Comparison of ENCODE assay signal across 9 mouse cellular contexts in genomic region chr1:170064083-170064494, GRCm38 (mm10). TPM values are rescaled to one million over a fixed set of nuclear protein-coding genes. Genes with fewer than 3 reads are reported as not detected.
A peak's percentile ranks its signal among the peaks of the same experiment; 100 is the strongest.
DNase-seq lines count a peak whose midpoint lies in the region; ATAC-seq and TF ChIP-seq lines count a peak whose summit lies in the region.
"Had no signal": no experiment of that assay in that cellular context is flagged by ENCODE, and none has a peak within 500 bp of the region (broad histone marks: within the 10 kb centered on the region; RNA-seq: fewer than 3 reads in every experiment).

No protein-coding gene starts in this region.

- peaks cover 15% of the 10 kb centered on the region; the same call in 1 of the 2 replicates for H3K36me3 ChIP-seq in embryonic facial prominence, embryonic 10.5 days (replicated peaks)
- H3K36me3 ChIP-seq in lung, embryonic 14.5 days (ENCODE audit: insufficient read depth): no peaks in the 10 kb centered on the region
- H3K36me3 ChIP-seq in forebrain, embryonic 15.5 days: no peaks in the 10 kb centered on the region
- no peaks in the 10 kb centered on the region for H3K36me3 ChIP-seq in hindbrain, embryonic 13.5 days

- peaks cover 24% of the 10 kb centered on the region for H3K4me1 ChIP-seq in embryonic facial prominence, embryonic 10.5 days
- H3K4me1 ChIP-seq in lung, embryonic 14.5 days (ENCODE audit: insufficient read depth): peaks cover 11% of the 10 kb centered on the region; the same call in 1 of the 2 replicates
- H3K4me1 ChIP-seq in forebrain, embryonic 15.5 days: no peaks in the 10 kb centered on the region
- H3K4me1 ChIP-seq in hindbrain, embryonic 13.5 days (replicated peaks): no peaks in the 10 kb centered on the region

- no peaks in the 10 kb centered on the region for H3K27me3 ChIP-seq in embryonic facial prominence, embryonic 10.5 days (replicated peaks; ENCODE audit: low read depth, poor library complexity, severe bottlenecking)
- no peaks in the 10 kb centered on the region for H3K27me3 ChIP-seq in lung, embryonic 14.5 days (ENCODE audit: insufficient read depth, low read length)
- no peaks in the 10 kb centered on the region for H3K27me3 ChIP-seq in forebrain, embryonic 15.5 days
- no peaks in the 10 kb centered on the region for H3K27me3 ChIP-seq in hindbrain, embryonic 13.5 days

- 0 out of 2 replicates have a peak overlapping the region, but pooled peaks have one; percentile 35 for H3K27ac ChIP-seq in embryonic facial prominence, embryonic 10.5 days (replicated peaks)
- H3K27ac ChIP-seq in lung, embryonic 14.5 days (ENCODE audit: low read depth): peak overlapping the region; percentile 33; the same call in 1 of the 2 replicates
- no peak overlapping the region for H3K27ac ChIP-seq in forebrain, embryonic 15.5 days (replicated peaks)
- no peak overlapping the region for H3K27ac ChIP-seq in hindbrain, embryonic 13.5 days

- DNase-seq in NIH3T3 (ENCODE audit: low read depth): peak; percentile 63
- peak; percentile 49 for DNase-seq in embryonic facial prominence, embryonic 10.5 days (ENCODE audit: low spot score)
- peak; percentile 61 for DNase-seq in heart, postnatal 25 days (ENCODE audit: low spot score)
- peak; percentile 74 for DNase-seq in lung, embryonic 14.5 days
- DNase-seq in spleen, postnatal 14 days (ENCODE audit: low spot score in 2 of 2): no peak
- no peak for DNase-seq in thymus, postnatal 36 days

- no peak for TF ChIP-seq CTCF in lung, embryonic 14.5 days (IDR thresholded peaks at IDR 0.05; ENCODE audit: low read depth)

- peak; percentile 85 for ATAC-seq in lung, embryonic 14.5 days (ENCODE audit: insufficient read depth)
- no peak for ATAC-seq in forebrain, embryonic 15.5 days (replicated peaks)
- no peak for ATAC-seq in hindbrain, embryonic 13.5 days (ENCODE audit: low FRiP score)

- H3K4me2 ChIP-seq in lung, embryonic 14.5 days: no peak overlapping the region
- H3K4me2 ChIP-seq in forebrain, embryonic 15.5 days (replicated peaks): no peak overlapping the region
- no peak overlapping the region for H3K4me2 ChIP-seq in hindbrain, embryonic 13.5 days

- no peaks in the 10 kb centered on the region for H3K9me3 ChIP-seq in embryonic facial prominence, embryonic 10.5 days
- H3K9me3 ChIP-seq in lung, embryonic 14.5 days (ENCODE audit: low read depth, low read length): no peaks in the 10 kb centered on the region
- no peaks in the 10 kb centered on the region for H3K9me3 ChIP-seq in forebrain, embryonic 15.5 days
- peaks cover 2% of the 10 kb centered on the region; the same call in 1 of the 2 replicates for H3K9me3 ChIP-seq in hindbrain, embryonic 13.5 days

- 68% methylated on average over 9 of the region's 9 CpGs for WGBS in embryonic facial prominence, embryonic 10.5 days
- 23% methylated on average over 9 of the region's 9 CpGs for WGBS in lung, embryonic 14.5 days
- WGBS in forebrain, embryonic 15.5 days: 73% methylated on average over 9 of the region's 9 CpGs
- WGBS in hindbrain, embryonic 13.5 days: 74% methylated on average over 9 of the region's 9 CpGs

- no peak overlapping the region for H3K9ac ChIP-seq in lung, embryonic 14.5 days
- no peak overlapping the region for H3K9ac ChIP-seq in forebrain, embryonic 15.5 days (replicated peaks)
- H3K9ac ChIP-seq in hindbrain, embryonic 13.5 days: no peak overlapping the region

- H3K4me3 ChIP-seq in embryonic facial prominence, embryonic 10.5 days: no peak overlapping the region
- H3K4me3 ChIP-seq in lung, embryonic 14.5 days (ENCODE audit: low read depth, low read length): no peak overlapping the region
- no peak overlapping the region for H3K4me3 ChIP-seq in forebrain, embryonic 15.5 days
- no peak overlapping the region for H3K4me3 ChIP-seq in hindbrain, embryonic 13.5 days

- intact Hi-C loops in heart, postnatal 25 days (cut with DNase I): no loop called here

RNA-seq across cellular contexts. Expression of gene Ddr2, which starts 46.5 kb away (rescaled TPM):
- 62.9 and 69.6 TPM in 2 replicates for polyA plus RNA-seq in embryonic facial prominence, embryonic 10.5 days (2016; fragmentation: Nextera tagmentation; extraction: Ambion mirVana)
- 10 to 100 TPM; 23.4 to 29.0 TPM for total RNA-seq in heart, postnatal 25 days (2021)
- polyA plus RNA-seq in lung, embryonic 14.5 days (2014; fragmentation: Nextera tagmentation; extraction: Ambion mirVana): 52.4 and 53.6 TPM in 2 replicates
- 8.1 and 8.5 TPM in 2 replicates for polyA plus RNA-seq in forebrain, embryonic 15.5 days (2015; fragmentation: Nextera tagmentation; extraction: Ambion mirVana)
- 9.4 and 12.5 TPM in 2 replicates for polyA plus RNA-seq in hindbrain, embryonic 13.5 days (2015; fragmentation: Nextera tagmentation; extraction: Ambion mirVana)
- total RNA-seq: megakaryocyte progenitor cell, adult 5-6 weeks had no signal

Comparison
In these comparisons a context has a peak if more than half of its experiments do, and no peak if none do; other contexts are left out.
1. DNase-seq: peak in NIH3T3 (single experiment), embryonic facial prominence, embryonic 10.5 days (single experiment), heart, postnatal 25 days (single experiment) and lung, embryonic 14.5 days (single experiment); none in spleen, postnatal 14 days (0 of 2) and thymus, postnatal 36 days (0 of 2).
2. H3K27ac ChIP-seq: peak in embryonic facial prominence, embryonic 10.5 days (single experiment) and lung, embryonic 14.5 days (single experiment); none in forebrain, embryonic 15.5 days (single experiment) and hindbrain, embryonic 13.5 days (single experiment).